44 mouse cellular contexts compared by ENCODE assay signal in genomic region chr16:88962773-88963172, GRCm38 (mm10). TPM values are rescaled to one million over a fixed set of nuclear protein-coding genes. Genes with fewer than 3 reads are reported as not detected.
"Had no signal": no experiment of that assay in that cellular context is flagged by ENCODE, and none has a peak within 500 bp of the region (broad histone marks: within the 10 kb centered on the region; RNA-seq: fewer than 3 reads in every experiment).

Gene Krtap16-3 (minus strand): TSS chr16:88962873.

- DNase-seq: gastrocnemius, postnatal 14 days; gastrocnemius, postnatal 36 days; heart, adult 18-20 months; heart, postnatal 14 days; heart, postnatal 36 days; kidney, adult 11 months; kidney, adult 2 months; kidney, adult 9 months; kidney, postnatal 14 days; kidney, postnatal 36 days; layer of hippocampus, adult 9-11 months; layer of hippocampus, postnatal 36 days; left cerebral cortex, postnatal 4 days had no signal

- H3K9me3 ChIP-seq: heart, embryonic 15.5 days; hindbrain, embryonic 13.5 days; hindbrain, embryonic 15.5 days; kidney, embryonic 15.5 days; limb, embryonic 15.5 days had no signal

- ATAC-seq: hindbrain, postnatal 0 days; intestine, embryonic 16.5 days; liver, embryonic 12.5 days had no signal

- H3K27ac ChIP-seq: heart, embryonic 10.5 days; heart, embryonic 13.5 days; heart, embryonic 15.5 days; hindbrain, embryonic 13.5 days; hindbrain, embryonic 15.5 days; hindbrain, postnatal 0 days; kidney, embryonic 15.5 days; kidney, postnatal 0 days; limb, embryonic 13.5 days; limb, embryonic 15.5 days; liver, embryonic 12.5 days; liver, embryonic 14.5 days had no signal

- H3K9ac ChIP-seq: heart, embryonic 13.5 days; heart, embryonic 15.5 days; hindbrain, embryonic 13.5 days; hindbrain, embryonic 15.5 days; kidney, embryonic 15.5 days; limb, embryonic 13.5 days; limb, embryonic 15.5 days; liver, embryonic 12.5 days; liver, embryonic 14.5 days had no signal

- H3K4me2 ChIP-seq: heart, embryonic 13.5 days; heart, embryonic 15.5 days; hindbrain, embryonic 13.5 days; hindbrain, embryonic 15.5 days; kidney, embryonic 15.5 days; limb, embryonic 13.5 days; limb, embryonic 15.5 days; liver, embryonic 12.5 days had no signal

- H3K36me3 ChIP-seq: heart, embryonic 10.5 days; heart, embryonic 13.5 days; heart, embryonic 15.5 days; hindbrain, embryonic 13.5 days; hindbrain, embryonic 15.5 days; kidney, embryonic 15.5 days; limb, embryonic 13.5 days; limb, embryonic 15.5 days; liver, embryonic 12.5 days had no signal

- H3K27me3 ChIP-seq: heart, embryonic 13.5 days; heart, embryonic 15.5 days; hindbrain, embryonic 13.5 days; hindbrain, embryonic 15.5 days; kidney, embryonic 15.5 days; limb, embryonic 13.5 days; limb, embryonic 15.5 days; liver, embryonic 12.5 days had no signal

- H3K4me1 ChIP-seq: heart, embryonic 10.5 days; heart, embryonic 13.5 days; heart, embryonic 15.5 days; hindbrain, embryonic 13.5 days; hindbrain, embryonic 15.5 days; kidney, embryonic 15.5 days; limb, embryonic 13.5 days; limb, embryonic 15.5 days; liver, embryonic 12.5 days had no signal

- H3K4me3 ChIP-seq: heart, embryonic 10.5 days; heart, embryonic 13.5 days; heart, embryonic 15.5 days; hindbrain, embryonic 13.5 days; hindbrain, embryonic 15.5 days; kidney, embryonic 15.5 days; limb, embryonic 13.5 days; limb, embryonic 15.5 days; liver, embryonic 12.5 days had no signal

RNA-seq across cellular contexts. Expression of gene Krtap16-3, which starts in this region (rescaled TPM):
- total RNA-seq: gastrocnemius, adult 8-10 months; gastrocnemius, postnatal 14 days; gastrocnemius, postnatal 36 days; heart, adult 18-20 months; heart, adult 8-10 months; heart, postnatal 14 days; heart, postnatal 36 days; hematopoietic stem cell, adult 5-6 weeks; hindbrain, postnatal 0 days; layer of hippocampus, adult 18-20 months; layer of hippocampus, adult 8-10 months; layer of hippocampus, postnatal 14 days; layer of hippocampus, postnatal 36 days; left cerebral cortex, adult 18-20 months; left cerebral cortex, adult 8-10 months; left cerebral cortex, postnatal 10 days; left cerebral cortex, postnatal 25 days; left cerebral cortex, postnatal 4 days; liver, adult 2 months had no signal
- polyA plus RNA-seq: gonadal fat pad, adult 2 months; heart, embryonic 10.5 days; heart, embryonic 13.5 days; heart, embryonic 15.5 days; heart, postnatal 0 days; hindbrain, embryonic 11.5 days; hindbrain, embryonic 13.5 days; hindbrain, embryonic 15.5 days; hindbrain, postnatal 0 days; intestine, embryonic 14.5 days; intestine, embryonic 16.5 days; kidney, adult 2 months; kidney, embryonic 15.5 days; kidney, postnatal 0 days; large intestine, adult 2 months; limb, embryonic 11.5 days; limb, embryonic 13.5 days; limb, embryonic 15.5 days; liver, adult 2 months; liver, embryonic 12.5 days; liver, embryonic 14.5 days; liver, embryonic 16.5 days had no signal
